Mouse (Mus musculus) stomach, postnatal 0 days (tissue): ENCODE measurements around the gene Abca9.

Experiments used
- CTCF ChIP-seq: IDR thresholded peaks from 2 replicates; pipeline ENCODE4 v1.5.1; 2016; ENCODE audit warnings: antibody characterized with exemption, low read depth, mild to moderate bottlenecking, moderate library complexity
- EP300 ChIP-seq: optimal IDR thresholded peaks from 2 replicates; pipeline ENCODE3; 2016; ENCODE audit warnings: antibody characterized with exemption

GRCm38 (mm10) chr11:110094236-110094635 lies 73.8 kb downstream of the Abca9 start:
- no peak for TF ChIP-seq CTCF
- no peak for TF ChIP-seq EP300
